Mouse (Mus musculus) erythroid progenitor cell, adult 5-6 weeks (primary cell): ENCODE data around the gene Fabp2. TPM values are rescaled to one million over a fixed set of nuclear protein-coding genes. Genes with fewer than 3 reads are reported as not detected.

Experiments used
- ATAC-seq: replicated peaks from 2 replicates; pipeline ENCODE4 v1.8.0; 2016; ENCODE audit warnings: moderate number of reproducible peaks, mild to moderate bottlenecking, moderate TSS enrichment, inconsistent platforms; ENCODE audit not compliant: poor library complexity, low FRiP score, severe bottlenecking
- total RNA-seq, 2 experiments: library from RNA; stranded (forward) in 1 of 2; stranded (reverse) in 1 of 2; fragments of 150-400 nt in 1 of 2; fragments of 186-747, 209-891 nt in 1 of 2; gene quantifications; 2 replicates each; pipeline versions ENCODE4 v1.2.3 to v1.2.4; 2015 to 2017; ENCODE audit warnings: low replicate concordance in 2 of 2

Fabp2 gene
- total RNA-seq (2015; ENCODE audit: low replicate concordance) (not detected in 2 replicates), total RNA-seq (2017; ENCODE audit: low replicate concordance) (not detected in 2 replicates)

- ATAC-seq: no peak
Observed at GRCm38 (mm10) chr3:122894772-122895171, at the start of gene Fabp2. Gene Fabp2, plus strand, starts transcription at chr3:122895072.

GRCm38 (mm10) chr3:122848410-122849034 lies 46.4 kb upstream of the Fabp2 start:
- no peak for ATAC-seq

GRCm38 (mm10) chr3:122855149-122855548 lies 39.7 kb upstream of the Fabp2 start:
- ATAC-seq: no peak

- no peak for ATAC-seq
Observed at GRCm38 (mm10) chr3:122859829-122860228, 35.0 kb upstream of the Fabp2 start.

GRCm38 (mm10) chr3:122860573-122861498 lies 34.0 kb upstream of the Fabp2 start:
- ATAC-seq: no peak

GRCm38 (mm10) chr3:122865092-122865491 lies 29.8 kb upstream of the Fabp2 start:
- no peak for ATAC-seq

- no peak for ATAC-seq
Observed at GRCm38 (mm10) chr3:122868270-122868669, 26.6 kb upstream of the Fabp2 start.

GRCm38 (mm10) chr3:122871596-122871995 lies 23.3 kb upstream of the Fabp2 start:
- ATAC-seq: no peak

GRCm38 (mm10) chr3:122876870-122877269 lies 18.0 kb upstream of the Fabp2 start:
- ATAC-seq: no peak

GRCm38 (mm10) chr3:122877543-122877942 lies 17.3 kb upstream of the Fabp2 start:
- no peak for ATAC-seq

GRCm38 (mm10) chr3:122878705-122879315 lies 16.1 kb upstream of the Fabp2 start:
- no peak for ATAC-seq

- no peak for ATAC-seq
Observed at GRCm38 (mm10) chr3:122887505-122888301, 7.2 kb upstream of the Fabp2 start.

- ATAC-seq: no peak
Observed at GRCm38 (mm10) chr3:122888371-122888819, 6.5 kb upstream of the Fabp2 start.

- ATAC-seq: no peak
Observed at GRCm38 (mm10) chr3:122895189-122895731, 388 bp downstream of the Fabp2 start.

GRCm38 (mm10) chr3:122898254-122898653 lies 3.4 kb downstream of the Fabp2 start:
- ATAC-seq: no peak

GRCm38 (mm10) chr3:122903746-122904433 lies 9.0 kb downstream of the Fabp2 start:
- ATAC-seq: 0 out of 2 replicates have a peak, but pooled peaks have one; percentile 59

- ATAC-seq: no peak
Observed at GRCm38 (mm10) chr3:122907841-122908240, 13.0 kb downstream of the Fabp2 start.

GRCm38 (mm10) chr3:122915493-122915892 lies 20.6 kb downstream of the Fabp2 start:
- no peak for ATAC-seq

- ATAC-seq: no peak
Observed at GRCm38 (mm10) chr3:122916191-122916680, 21.4 kb downstream of the Fabp2 start.
